Mouse (Mus musculus) kidney, postnatal 0 days (tissue): Measurements from ENCODE around the gene Plpp7. TPM values are rescaled to one million over a fixed set of nuclear protein-coding genes. Genes with fewer than 3 reads are reported as not detected.

Experiments used
- ATAC-seq: fragments of 200-750 bp; cut with Nextera tagmentation; replicated peaks from 2 replicates; pipeline ENCODE4 v1.8.0; 2017; ENCODE audit warnings: low read depth, moderate number of reproducible peaks, moderate TSS enrichment, moderate library complexity; ENCODE audit not compliant: low FRiP score
- DNase-seq: peaks from one replicate; pipeline ENCODE4 v3.0.0-alpha.2; 2016; ENCODE audit warnings: low spot score
- H3K27ac ChIP-seq: fragments of 300-500 bp; sonication (generic); 2 replicates; pipeline ENCODE4 v1.5.1; 2014; ENCODE audit warnings: mild to moderate bottlenecking
- H3K27me3 ChIP-seq: fragments of 300-500 bp; sonication (generic); 2 replicates; pipeline ENCODE4 v1.6.1; 2014; ENCODE audit warnings: low read length, mixed read lengths; ENCODE audit not compliant: insufficient read depth
- H3K36me3 ChIP-seq: fragments of 300-500 bp; sonication (generic); 2 replicates; pipeline ENCODE4 v1.6.1; 2014; ENCODE audit warnings: low read length, mixed read lengths; ENCODE audit not compliant: insufficient read depth
- H3K4me1 ChIP-seq: fragments of 300-500 bp; sonication (generic); replicated peaks from 2 replicates; pipeline ENCODE4 v1.6.1; 2014; ENCODE audit warnings: antibody characterized with exemption, low read length, mixed read lengths; ENCODE audit not compliant: insufficient read depth
- H3K4me2 ChIP-seq: fragments of 300-500 bp; sonication (generic); 2 replicates; pipeline ENCODE4 v1.6.1; 2014; ENCODE audit warnings: mild to moderate bottlenecking, low read length, moderate library complexity, mixed read lengths
- H3K4me3 ChIP-seq: fragments of 300-500 bp; sonication (generic); replicated peaks from 2 replicates; pipeline ENCODE4 v1.5.1; 2014; ENCODE audit warnings: low read depth, low read length
- H3K9ac ChIP-seq: fragments of 300-500 bp; sonication (generic); 2 replicates; pipeline ENCODE4 v1.6.1; 2014; ENCODE audit warnings: low read depth, low read length
- H3K9me3 ChIP-seq: fragments of 300-500 bp; sonication (generic); replicated peaks from 2 replicates; pipeline ENCODE4 v1.6.1; 2016; ENCODE audit warnings: low read length, inconsistent platforms, mixed read lengths
- CTCF ChIP-seq: IDR thresholded peaks from 2 replicates; pipeline ENCODE4 v1.5.1; 2016; ENCODE audit warnings: antibody characterized with exemption, low read depth, mild to moderate bottlenecking, moderate library complexity
- WGBS: fragments of 180-500 bp; shearing (Covaris S2); extraction: QIAGEN DNeasy Blood & Tissue Kit; methylation state at CpG from one replicate; pipeline ENCODE4 v1.1.7; 2014; 5-methylcytosine and 5-hydroxymethylcytosine counted together
- polyA plus RNA-seq: library from polyadenylated mRNA; unstranded; fragments of >200 nt; fragmentation: Nextera tagmentation; extraction: Ambion mirVana; gene quantifications from 2 replicates; pipeline ENCODE4 v1.2.1, GENCODE M21; 2015

Plpp7 gene
- polyA plus RNA-seq, 1 experiment from 2014 or later: 4.7 TPM

DNA sequence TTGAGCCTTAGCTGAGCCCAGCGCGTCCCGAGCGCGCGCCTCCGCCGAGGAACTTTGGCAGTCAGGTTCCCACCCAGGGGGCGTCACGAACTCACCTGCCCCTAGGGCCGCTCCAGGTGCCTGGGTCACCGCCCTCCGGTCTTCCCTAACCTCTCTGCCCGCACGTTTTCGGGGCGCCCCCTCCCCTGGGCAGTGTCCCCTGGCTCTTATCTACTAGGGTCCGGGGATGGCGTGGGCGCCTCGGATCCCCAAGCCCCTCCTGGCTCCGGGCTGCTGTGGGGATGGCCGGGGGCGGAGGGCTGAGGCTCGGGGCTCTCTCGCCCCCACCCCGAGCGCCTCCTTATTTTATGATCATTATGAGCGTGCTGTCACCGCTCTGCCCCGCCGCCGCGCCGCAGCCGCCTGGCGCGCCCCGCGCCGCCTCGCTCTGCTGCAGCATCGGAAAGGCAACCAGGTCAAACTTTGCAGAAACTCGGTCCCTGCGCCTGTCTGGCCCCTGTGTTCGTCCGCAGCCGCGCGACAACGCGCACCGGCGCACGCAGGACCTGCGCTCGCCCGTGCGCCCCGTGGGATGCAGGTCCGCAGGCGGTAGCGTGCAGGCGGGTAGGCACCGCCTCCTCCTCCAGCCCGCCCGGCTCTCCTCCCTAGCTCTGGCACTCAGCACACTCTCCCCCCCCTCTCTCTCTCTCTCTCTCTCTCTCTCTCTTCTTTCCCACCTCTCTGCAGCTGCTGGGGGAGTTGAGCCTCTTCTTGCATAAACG lies 11.0 kb upstream of the Plpp7 start, which contains the start of gene Fam78a:
TSS of gene Fam78a (minus strand) at position 747 of the 761 bp plus-strand sequence.
- peak within 1 kb of the TSS; percentile 32; the same call in 1 of the 2 replicates for H3K9ac ChIP-seq
- ATAC-seq (peak; percentile 27; the same call in 1 of the 2 replicates), DNase-seq (peak; percentile 54)
- no peak within 1 kb of the TSS for H3K27ac ChIP-seq
- peak within 1 kb of the TSS; percentile 59 for H3K4me3 ChIP-seq
- no peak for TF ChIP-seq CTCF
- H3K4me2 ChIP-seq: peak within 1 kb of the TSS; percentile 99
- H3K4me1 ChIP-seq: peaks cover 13% of the 10 kb centered on the region
- H3K36me3 ChIP-seq: no peaks in the 10 kb centered on the region
- WGBS: under 1% methylated on average over 64 of the region's 68 CpGs
- H3K27me3 ChIP-seq: peaks cover 29% of the 10 kb centered on the region
- H3K9me3 ChIP-seq: no peaks in the 10 kb centered on the region

DNA sequence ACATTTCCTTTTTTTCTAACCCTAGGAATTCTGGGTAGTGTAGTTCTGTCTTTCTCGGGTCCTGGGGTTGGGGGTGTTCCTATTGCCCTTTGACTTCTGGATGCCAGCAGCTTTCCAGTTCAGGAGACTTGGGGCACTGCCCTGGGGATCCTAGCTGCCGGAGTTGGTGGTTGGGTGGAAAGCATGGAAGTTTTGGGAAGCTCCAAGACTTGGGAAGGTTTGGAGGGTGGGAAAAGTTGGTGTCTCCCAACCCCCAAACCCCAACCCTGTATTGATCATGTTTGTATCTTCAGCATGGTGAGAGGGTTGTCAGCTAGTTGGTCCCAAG lies 10.5 kb upstream of the Plpp7 start:
- DNase-seq (no peak), ATAC-seq (no peak)
- 25% methylated on average over 2 of the region's 2 CpGs for WGBS
- H3K36me3 ChIP-seq: no peaks in the 10 kb centered on the region
- peak overlapping the region; percentile 59 for H3K4me3 ChIP-seq
- no peak overlapping the region for H3K9ac ChIP-seq
- no peaks in the 10 kb centered on the region for H3K9me3 ChIP-seq
- peaks cover 13% of the 10 kb centered on the region for H3K4me1 ChIP-seq
- peak overlapping the region; percentile 99 for H3K4me2 ChIP-seq
- H3K27ac ChIP-seq: no peak overlapping the region
- TF ChIP-seq CTCF: no peak
- peaks cover 29% of the 10 kb centered on the region for H3K27me3 ChIP-seq

DNA sequence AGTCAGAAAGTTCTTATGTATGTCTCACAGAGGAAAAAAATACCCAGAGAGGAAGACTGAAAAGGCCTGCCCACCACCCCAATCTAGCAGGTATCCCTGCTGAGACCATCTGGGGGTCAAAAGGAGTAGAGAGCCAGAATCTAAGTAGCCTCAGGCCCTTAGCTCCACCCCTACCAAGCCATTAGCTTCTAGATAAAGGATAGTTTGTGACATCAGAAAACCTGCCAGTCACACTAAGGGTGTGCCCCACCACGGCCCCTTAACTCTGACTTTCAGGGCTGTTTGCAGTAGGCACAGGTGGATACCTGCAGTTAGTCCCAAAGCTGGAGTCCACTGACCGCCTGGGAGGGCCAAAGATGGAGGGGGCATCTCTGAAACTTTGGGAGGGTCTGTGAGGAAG lies 10.1 kb upstream of the Plpp7 start:
- no peak overlapping the region for H3K4me3 ChIP-seq
- H3K27ac ChIP-seq: no peak overlapping the region

DNA sequence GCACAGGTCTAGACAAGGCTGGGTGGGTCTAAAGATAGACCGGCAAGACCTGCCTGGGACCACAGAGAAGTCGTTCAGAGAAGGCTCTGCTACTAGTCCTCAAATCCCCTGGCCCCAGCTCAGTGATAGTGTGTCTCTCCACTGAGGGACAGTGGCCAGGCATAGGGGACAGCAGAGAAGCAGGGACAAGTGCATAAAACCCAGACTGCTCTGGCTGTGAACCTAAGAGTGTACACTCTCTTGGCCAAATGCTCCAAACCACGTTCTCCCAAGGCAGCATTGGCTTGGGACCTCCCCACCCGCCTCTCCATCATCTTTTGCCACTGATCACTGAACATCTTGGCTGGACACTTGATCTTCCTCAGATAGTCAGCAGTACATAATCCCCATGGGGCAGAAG lies 7.7 kb upstream of the Plpp7 start:
- Histone ChIP-seq H3K4me3 (no peak overlapping the region), H3K27ac (no peak overlapping the region), H3K4me2 (no peak overlapping the region), H3K4me1 (peaks cover 13% of the 10 kb centered on the region), H3K9me3 (no peaks in the 10 kb centered on the region), H3K9ac (no peak overlapping the region), H3K36me3 (no peaks in the 10 kb centered on the region), H3K27me3 (peaks cover 22% of the 10 kb centered on the region)
- ATAC-seq (no peak), DNase-seq (no peak)
- WGBS: 52% methylated on average over 4 of the region's 4 CpGs
- no peak for TF ChIP-seq CTCF

More for the DNA sequence above, 10.1 kb upstream of the Plpp7 start:
- Histone ChIP-seq H3K36me3 (no peaks in the 10 kb centered on the region), H3K9me3 (no peaks in the 10 kb centered on the region), H3K4me1 (peaks cover 13% of the 10 kb centered on the region), H3K9ac (no peak overlapping the region), H3K4me2 (no peak overlapping the region), H3K27me3 (peaks cover 29% of the 10 kb centered on the region)
- ATAC-seq (no peak), DNase-seq (no peak)
- WGBS: 61% methylated on average over 2 of the region's 2 CpGs
- TF ChIP-seq CTCF: no peak

DNA sequence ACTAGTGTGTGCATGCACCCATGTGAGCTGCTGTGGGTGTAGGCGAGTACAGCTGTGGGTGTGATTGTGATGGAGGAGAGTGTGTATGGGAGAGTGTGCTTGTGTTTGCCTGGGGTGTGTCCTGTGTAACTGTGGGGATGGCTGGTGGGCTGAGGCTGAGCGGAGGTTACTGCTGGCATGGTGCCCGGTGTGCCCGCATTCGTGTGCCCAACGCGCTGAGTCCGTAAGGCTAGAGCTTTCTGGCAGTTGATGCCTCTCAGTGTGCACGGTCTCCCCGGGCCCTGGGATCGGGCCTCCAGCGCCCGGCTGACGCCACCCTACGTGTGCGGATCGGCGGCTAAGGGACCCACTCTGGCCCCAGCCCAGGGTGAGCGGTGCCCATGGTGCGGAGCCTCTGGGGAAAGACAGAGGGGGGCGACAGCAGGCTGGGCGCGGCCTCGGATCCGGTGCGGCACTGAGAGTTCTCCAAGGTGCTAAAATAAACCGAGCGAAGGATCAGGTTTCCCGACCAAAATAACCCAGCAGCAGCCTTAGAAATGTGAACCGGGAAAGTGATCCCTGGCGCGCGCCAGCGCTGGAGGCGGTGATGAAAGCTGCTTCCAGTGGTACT lies 6.9 kb upstream of the Plpp7 start:
- ATAC-seq: no peak
- Histone ChIP-seq H3K9ac (no peak overlapping the region; the same call in 1 of the 2 replicates), H3K4me1 (peaks cover 8% of the 10 kb centered on the region), H3K4me3 (0 out of 2 replicates have a peak overlapping the region, but pooled peaks have one; percentile 8), H3K27me3 (peaks cover 16% of the 10 kb centered on the region), H3K36me3 (no peaks in the 10 kb centered on the region), H3K27ac (no peak overlapping the region), H3K4me2 (peak overlapping the region; percentile 48), H3K9me3 (no peaks in the 10 kb centered on the region)
- TF ChIP-seq CTCF: no peak
- 4% methylated on average over 35 of the region's 35 CpGs for WGBS
- peak; percentile 77 for DNase-seq

DNA sequence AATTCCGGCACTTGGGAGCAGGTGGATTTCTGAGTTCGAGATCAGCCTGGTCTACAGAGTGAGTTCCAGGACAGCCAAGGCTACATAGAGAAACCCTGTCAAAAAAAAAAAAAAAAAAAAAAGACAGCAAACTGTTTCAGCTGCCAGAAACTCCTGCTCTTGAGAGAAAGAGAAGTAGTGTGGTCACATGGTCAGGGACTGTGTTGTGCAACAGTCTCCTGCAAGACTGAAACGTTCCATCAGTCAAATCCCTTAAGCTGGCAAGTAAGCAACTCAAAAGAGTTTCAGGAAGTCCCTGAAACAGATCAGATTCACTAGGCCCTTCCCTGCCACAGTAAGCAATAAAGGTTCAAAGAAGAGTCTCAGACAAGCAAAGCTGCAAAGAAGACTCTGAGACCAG lies 5.7 kb upstream of the Plpp7 start:
- H3K9ac ChIP-seq: no peak overlapping the region
- 73% methylated on average over 3 of the region's 3 CpGs for WGBS
- H3K4me2 ChIP-seq: no peak overlapping the region
- H3K36me3 ChIP-seq: no peaks in the 10 kb centered on the region
- peaks cover 14% of the 10 kb centered on the region for H3K27me3 ChIP-seq
- no peaks in the 10 kb centered on the region for H3K9me3 ChIP-seq
- no peak for ATAC-seq
- no peak for TF ChIP-seq CTCF
- no peak overlapping the region for H3K27ac ChIP-seq
- no peak for DNase-seq
- H3K4me3 ChIP-seq: no peak overlapping the region
- no peaks in the 10 kb centered on the region for H3K4me1 ChIP-seq
